Mouse (Mus musculus) NIH3T3 (cell line): ENCODE results near the gene Ntn5.

ENCODE experiments used
- DNase-seq: peaks from one replicate; pipeline ENCODE4 v3.0.0-alpha.2; 2012; ENCODE audit warnings: low read depth

Gene Ntn5

DNA sequence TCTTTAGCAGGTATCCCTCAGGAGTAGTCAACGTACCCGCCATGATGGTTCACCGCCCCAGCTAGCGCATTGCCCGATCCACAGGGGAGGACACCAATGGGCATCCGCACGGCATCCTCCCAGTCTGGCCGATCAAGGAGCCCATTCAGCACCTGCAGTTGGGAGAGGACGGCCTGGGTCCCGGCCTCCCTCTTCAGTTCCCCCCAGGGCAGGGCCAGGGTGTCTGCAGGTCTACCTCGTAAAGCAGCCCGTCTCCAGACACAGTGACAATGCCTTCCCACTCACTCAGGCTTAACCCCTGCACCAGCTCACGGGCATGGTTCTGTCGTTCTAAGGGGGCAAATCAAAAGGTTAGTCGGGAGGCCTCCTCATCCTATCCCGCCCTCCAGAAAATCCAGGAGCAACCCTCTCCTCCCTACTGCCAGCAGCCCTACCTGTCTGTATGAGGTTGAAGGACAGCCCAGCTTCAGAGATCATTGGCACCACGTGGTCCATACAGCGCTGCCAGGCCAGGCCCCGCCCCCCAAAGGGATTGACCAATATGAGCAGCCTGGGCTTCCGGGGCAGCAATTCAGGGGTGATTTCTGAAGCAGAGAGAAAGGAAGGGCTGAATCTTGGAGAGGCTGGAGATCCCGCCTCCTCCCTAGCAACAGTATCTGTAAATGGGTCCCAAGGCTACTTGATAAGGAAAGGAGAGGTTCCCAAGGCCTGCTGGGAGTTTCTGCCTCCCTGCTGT is 28.4 kb downstream of the Ntn5 start:
- no peak for DNase-seq

DNA sequence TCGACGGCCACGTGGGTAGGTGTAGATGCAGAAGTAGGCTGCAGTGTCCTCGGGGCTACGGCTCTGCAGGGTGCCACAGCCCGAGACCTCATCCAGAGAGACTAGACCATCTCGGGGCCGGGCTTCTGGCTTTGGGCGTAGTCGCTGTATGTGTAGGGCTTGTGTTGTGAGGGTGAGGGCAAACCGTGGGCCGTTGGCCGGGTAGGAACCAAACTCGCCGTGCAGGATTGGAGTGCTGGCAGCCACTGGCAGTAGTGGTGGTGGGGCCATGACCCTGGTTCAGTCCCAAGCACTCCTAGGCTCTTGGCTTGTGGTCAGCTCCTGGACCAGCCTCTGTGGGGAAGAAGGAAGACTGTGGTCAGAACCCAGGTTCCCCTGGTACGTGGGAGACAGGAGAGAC is 29.6 kb downstream of the Ntn5 start:
- DNase-seq: no peak

DNA sequence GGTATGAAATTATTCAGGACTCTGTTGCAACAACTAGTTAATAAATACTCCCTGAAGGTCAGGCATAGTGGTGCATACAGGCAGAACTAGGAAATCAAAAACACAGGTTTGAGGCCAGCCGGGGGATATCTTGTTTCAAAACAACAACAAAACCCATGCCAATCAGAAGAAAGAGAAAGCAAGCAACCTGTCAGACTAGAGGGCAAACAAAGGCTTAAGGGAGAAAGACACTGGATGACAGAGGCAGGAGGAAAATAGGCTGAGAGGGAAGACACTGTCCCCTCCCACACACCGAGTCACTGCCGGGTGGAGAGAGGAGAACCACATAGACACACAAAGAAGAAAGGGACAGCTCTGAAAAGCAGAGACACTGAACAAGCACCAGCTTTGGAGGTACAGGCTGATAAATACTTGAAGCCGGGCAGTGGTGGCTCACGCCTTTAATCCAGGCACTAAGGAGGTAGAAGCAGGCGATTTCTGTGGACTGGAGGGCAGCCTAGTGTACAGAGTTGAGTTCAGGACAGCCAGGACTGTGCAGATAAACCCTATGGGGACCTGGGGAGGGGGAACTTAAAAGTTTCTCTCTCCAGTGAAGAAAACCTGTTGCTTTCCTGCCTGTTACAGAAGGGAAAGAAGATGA is 30.2 kb downstream of the Ntn5 start:
- no peak for DNase-seq

DNA sequence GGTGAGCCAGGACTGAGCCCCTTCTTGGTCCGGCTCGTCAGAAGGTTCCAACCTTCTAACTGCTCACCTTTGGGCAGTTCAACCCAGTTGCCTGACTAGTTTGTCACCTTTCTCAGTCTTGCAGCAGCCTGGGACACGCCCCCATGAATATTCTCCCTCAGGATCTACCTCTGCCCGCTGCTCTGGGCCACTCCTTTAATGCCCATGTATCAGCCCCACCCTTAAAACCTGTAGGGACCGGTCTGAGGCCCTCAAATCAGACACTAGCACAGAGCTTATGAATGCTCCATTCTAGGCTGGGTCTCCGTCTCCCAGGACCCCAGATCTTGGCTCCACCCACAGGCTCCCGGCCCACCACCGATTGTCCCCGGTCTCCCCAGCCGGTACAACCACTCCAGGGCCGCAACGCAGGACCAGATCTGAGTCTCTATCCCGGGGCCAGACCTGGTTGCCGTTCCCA is 30.8 kb downstream of the Ntn5 start:
- DNase-seq: peak; percentile 42

DNA sequence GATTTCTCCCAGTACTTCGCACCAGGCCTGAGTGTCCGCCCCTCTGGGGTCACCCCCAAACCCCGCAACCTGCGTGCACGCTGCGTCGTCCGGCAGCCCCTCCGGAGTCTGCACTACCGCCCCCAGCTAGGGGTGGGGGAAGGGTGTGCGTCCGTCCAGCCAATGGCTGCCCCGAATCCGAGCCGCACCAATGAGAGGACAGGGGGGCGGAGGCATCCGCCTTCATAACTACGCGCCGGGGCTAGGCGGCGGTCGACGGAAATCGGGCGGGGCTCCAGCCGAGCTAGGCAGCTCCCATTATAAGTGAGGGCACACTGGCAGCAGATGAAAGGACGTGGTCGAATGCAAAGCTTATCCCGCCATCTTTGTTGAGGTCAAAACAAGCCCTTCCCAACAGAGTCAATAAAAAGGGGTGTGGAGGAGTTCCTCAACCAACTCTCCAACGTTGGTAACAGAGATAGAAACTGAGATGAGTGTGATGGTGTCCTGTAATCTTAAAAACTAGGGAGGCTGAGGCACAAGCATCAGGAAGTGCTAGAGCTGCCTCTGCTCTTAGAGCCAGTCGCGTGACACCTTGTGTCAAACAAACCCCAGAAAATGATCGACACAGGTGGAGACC is 31.4 kb downstream of the Ntn5 start, which contains the start of gene Rpl18:
Gene Rpl18, plus strand, starts transcription at position 368 of the 619 bp plus-strand sequence.
- peak; percentile 99 for DNase-seq

DNA sequence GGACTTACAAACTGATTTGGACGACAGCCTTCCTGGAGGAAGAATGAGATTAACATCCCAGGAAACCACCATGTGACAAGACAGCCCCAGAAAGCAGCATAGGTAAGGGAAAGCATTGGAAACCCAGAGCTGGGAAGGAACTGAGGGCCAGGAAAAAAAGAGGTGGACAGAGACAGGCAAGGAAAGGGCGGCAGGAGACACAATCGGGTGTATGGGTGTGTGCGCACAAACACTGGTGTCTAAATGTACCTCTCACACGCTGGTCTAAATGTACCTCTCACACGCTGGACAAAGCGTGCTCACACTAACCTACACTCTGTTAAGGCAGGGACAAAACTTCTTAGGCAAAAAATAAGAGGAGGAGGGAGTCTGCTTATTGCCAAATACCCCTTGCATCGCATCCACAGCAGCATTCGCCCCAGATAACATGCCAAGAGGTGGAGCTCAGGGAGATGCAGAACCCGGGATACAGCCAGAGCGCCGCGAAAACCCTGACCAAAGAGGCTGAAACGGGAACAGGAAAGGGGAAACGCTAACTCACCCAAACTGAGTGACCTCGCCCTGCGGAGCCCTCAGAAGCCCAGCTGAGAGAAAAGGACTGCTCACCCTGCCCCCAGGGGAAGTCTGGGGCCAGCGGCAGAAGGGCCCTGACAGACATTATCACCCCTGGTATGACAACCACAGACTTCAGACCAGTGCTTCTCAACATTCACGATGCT is 32.1 kb downstream of the Ntn5 start:
- DNase-seq: no peak

DNA sequence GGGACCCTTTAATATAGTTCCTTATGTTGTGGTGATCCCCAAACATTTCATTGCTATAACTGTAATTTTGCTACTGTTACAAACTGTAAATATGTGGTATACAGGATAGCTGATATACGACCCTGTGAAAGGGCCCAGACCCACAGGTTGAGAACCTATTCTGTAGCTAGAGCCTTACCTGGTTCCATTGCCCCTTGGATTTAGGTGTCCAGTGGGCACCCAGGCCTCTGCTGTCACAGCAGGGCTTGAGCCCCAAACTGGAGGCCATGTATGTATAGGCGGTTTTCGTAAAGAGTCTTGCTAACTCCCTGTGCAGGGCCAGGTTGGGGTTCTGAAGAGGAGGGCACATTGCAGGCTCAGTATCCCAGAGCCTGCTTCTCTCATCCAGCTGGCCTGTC is 32.6 kb downstream of the Ntn5 start:
- DNase-seq: no peak

DNA sequence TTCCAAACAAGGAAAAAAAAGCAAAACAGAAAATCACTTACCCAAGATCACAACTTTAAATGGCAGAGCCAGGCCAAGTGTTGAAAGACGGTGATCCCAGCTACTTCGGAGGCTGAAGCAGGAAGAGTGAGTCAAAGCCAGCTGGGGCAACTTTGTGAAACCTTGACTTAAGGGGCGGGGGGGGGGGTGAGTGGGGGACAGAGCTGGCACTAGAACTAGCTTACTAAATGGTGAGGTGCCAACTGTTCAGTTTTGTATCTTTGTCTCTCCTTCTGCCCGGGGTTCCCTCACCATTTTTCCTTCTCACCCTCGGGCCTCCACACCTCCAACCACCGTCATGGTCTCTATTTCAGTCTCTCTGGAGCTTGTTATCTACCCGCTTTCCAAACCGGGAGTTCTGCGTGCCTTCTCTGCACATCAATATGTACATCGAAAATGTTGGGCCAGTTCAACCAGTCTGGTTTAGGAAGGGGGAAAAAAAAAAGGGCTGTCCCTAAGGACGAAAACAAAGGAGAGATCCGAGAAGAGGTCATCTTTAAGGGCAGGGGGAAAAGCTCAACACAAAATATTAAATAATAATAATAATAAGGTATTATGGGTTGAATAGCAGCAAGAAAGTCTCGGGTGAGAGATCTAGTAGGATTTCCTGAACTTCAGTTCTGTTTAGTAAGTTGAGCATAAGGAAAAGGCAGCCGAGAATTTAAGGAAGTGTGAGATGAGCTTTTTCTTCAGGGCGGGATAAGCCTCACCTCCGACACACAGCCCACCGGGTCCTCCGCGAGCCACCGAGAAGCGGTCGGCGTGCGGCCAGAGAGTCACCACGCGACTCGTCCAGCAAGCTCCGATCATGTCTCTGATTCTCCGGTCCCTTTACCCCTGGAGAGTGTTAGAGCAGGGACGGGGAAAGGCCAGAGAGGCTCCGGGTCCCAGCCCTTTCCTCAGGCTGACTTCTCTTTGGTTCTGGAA is 33.4 kb downstream of the Ntn5 start:
- DNase-seq: no peak

DNA sequence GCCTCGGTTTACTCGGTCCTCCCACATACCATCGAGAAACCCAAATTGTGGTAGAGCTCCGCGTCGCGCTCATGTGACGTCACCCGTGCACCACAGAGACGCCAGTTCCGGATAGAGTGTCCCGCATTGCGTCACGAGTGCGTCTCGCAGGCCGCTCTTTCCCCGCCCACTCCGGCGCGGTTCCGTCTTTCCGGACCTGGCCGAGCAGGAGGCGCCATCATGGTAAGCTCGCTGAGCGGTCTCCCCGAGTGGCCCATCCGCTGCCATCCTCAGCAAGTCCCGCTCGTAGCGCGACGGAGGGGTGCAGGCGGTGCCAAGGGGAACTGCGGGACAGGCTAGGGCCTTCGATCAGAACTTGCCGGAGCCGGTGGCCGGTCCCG is 34.1 kb downstream of the Ntn5 start, which contains the start of gene Sphk2:
Gene Sphk2, minus strand, starts transcription at position 85 of the 380 bp plus-strand sequence.
- DNase-seq: peak; percentile 99

DNA sequence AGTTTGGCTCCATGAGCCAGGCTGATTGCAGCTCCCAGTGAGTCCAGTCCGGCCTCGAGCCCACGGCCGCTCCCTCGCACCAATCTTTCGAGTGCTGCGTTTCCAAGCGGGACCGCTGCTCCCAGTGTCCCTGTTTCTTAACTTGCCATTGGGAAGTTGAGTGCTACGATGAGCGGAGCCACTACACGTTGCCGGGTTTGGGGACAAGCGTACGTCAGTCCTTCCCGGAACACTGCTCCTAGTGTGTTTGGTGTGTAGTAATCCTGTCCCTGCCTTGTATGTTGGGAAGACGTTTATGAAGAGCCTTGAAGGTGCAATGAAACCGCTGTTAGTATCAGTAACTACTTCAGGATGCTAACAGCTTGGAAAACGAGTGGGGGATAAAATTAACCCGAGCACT is 34.5 kb downstream of the Ntn5 start:
- no peak for DNase-seq

DNA sequence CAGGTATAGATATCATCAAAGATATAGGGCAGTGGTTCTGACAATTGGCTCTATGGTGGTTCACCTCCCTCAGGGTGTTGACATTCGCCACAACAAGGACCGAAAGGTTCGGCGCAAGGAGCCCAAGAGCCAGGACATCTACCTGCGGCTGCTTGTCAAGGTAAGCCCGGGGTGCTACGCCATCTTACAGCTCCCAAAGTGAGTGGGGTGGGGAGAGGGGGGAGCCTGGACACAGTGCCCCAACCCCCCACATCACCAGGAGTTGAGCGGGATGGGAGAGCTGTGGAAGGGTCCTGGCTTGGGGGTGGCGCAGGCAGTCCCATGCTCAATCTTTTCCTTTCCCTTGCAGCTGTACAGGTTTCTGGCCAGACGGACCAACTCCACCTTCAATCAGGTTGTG is 35.4 kb downstream of the Ntn5 start:
- no peak for DNase-seq

DNA sequence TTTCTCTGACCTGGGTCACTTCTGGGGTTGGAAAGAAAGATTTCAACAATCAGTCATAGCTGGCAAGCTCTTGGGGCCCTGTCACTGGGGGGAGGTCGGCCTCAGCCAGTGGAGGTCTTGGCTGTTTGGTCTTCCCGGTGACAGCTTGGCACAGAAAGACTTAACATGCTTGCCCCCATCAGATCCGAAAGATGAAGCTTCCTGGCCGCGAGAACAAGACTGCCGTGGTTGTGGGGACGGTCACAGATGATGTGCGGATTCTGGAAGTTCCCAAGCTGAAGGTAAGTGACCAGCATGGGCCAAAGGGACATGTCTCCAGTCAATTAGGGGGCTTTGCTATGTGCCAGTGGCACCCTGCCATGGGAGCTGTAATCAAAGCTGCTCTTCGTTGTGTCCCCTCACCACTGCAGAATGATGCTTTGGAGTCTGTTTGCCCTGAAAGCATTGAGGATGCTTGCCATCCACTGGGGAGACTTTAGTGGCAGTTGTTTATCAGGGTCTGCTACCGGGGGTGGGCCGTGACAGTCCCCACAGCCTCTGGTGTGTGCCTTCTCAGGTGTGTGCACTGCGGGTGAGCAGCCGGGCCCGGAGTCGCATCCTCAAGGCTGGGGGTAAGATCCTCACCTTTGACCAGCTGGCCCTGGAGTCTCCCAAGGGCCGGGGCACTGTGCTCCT is 36.1 kb downstream of the Ntn5 start:
- no peak for DNase-seq

DNA sequence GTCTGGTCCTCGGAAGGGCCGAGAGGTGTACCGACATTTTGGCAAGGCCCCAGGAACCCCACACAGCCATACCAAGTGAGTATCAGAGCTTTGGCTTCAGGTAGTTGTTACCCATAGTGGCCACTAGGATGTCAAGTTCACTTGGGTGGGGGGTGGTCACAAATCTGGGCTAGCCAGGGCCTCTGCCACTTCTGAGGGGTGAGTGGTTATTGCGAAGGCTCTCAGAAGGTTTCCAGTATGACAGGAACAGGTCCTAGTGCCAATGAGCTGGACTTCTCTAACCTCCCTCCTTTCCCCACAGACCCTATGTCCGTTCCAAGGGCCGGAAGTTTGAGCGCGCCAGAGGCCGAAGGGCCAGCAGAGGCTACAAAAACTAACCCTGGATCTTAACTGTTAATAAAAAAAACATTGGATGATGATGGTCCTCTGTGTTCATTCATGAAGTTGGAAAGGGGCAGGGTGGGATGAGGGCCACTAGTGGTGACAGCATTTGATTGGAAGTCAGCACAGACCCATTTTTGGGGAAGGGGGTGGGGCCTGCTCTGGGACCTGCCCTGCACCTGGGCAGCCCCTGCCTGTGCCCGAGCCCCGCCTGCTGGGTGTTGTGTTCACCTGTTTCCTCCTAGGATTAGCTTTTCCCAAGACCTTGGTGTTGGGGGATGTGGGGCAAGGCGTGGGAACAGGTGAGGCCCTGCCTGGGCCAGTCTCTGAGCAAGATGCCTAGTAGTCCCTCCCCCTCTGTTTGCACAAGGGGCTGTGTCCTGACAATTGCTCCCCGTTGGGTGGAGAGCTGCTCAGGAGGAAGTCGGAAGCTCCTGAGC is 36.8 kb downstream of the Ntn5 start, which contains the start of gene Fam83e:
Gene Fam83e, plus strand, starts transcription at position 800 of the 821 bp plus-strand sequence.
- DNase-seq: no peak

DNA sequence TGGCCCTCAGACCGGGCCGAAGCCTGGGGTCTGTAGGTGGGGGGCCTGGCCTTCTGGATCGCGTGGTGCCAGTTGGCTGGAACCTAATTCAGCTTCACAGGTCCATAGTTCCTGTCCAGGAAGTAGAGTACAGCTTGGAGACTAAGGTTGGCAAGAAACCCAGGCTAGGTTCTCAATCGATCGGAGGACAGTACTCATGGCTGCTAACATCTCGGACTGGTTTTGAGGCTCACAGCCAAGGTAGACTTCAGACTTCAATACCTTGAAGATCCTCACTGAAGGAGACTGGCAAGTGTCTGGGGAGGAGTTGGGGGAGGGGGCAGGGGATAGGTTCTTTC is 37.4 kb downstream of the Ntn5 start:
- DNase-seq: no peak

DNA sequence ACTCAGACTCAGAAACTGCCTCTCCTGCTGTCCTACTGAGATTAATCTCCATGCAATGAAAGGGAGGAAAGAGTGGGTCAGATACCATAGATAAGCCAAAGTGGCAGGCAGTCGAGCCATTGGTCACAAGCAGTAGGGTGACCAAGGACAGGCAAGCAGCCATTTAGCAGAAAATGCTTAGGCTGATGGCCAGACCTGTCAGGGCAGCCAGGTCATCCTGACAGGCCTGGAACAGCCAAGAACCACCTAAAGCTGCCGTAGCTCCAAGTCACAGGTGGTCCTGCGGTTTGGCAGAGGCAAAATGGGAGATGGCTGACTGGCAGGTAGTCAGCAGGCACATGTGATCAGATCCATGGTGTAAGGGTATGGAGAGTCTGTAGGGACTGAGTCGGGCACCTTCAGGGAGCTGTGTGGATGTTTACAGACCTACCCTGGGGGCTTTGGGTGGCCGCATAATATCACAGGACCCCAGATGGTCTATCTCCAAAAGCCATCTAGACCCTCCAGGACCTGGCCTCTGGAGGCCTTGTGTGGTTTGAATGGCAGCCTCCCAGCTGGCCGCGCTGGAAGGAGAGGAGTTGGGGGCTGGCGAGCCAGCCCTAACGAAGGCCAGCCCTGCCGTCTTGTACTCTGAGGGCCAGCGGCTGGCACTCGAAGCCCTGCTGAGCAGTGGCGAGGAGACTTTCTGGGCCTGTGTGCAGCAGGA is 38.0 kb downstream of the Ntn5 start:
- no peak for DNase-seq

DNA sequence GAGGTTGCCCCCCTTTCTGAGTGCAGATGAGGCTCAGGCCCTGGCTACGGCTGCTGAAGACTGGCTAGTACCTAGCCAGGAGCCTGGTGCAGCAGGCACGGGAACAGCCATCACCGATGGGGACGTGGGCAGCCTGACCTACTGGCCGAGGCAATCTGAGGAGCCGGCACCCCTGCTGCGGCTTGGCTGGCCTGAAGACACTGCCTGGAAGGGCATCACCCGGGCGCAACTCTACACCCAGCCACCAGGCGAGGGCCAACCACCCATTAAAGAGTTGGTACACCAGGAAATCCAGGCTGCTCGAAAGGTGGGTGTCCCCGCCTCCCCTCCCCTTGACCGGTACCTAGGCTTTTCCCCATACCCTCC is 38.5 kb downstream of the Ntn5 start:
- no peak for DNase-seq

DNA sequence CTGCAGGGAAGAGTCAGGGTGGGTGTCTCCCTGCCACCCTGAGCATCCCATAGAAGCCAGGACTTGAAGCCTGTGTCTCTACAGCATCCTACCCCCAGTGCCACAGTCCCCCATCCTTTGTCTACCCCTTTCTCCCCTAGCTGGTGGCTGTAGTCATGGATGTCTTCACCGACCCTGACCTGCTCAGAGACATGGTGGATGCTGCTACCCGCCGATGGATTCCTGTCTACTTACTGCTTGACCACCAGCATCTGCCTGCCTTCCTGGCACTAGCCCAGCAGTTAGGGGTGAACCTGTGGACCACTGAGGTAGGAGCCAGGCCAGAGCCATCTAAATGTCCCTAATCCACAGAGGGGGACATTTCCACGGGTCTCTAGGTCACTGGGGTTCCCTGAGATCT is 39.5 kb downstream of the Ntn5 start:
- no peak for DNase-seq

DNA sequence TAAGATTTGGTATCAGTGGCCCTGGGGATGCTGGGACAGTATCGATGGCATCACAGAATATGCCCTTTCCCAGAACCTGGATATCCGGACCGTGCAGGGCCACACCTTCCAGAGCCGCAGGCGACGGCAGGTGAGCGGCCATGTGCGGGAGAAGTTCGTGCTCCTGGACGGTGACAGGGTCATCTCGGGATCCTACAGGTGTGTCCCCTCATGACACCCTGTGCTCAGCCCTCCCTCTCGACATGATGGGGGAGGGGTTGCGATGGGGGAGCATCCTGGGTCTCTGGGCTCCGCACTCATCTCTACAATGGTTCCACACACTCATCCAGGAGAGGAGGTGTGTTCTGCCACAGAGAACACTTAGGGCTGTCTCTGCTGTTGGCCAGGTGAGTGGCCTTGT is 40.0 kb downstream of the Ntn5 start:
- no peak for DNase-seq

DNA sequence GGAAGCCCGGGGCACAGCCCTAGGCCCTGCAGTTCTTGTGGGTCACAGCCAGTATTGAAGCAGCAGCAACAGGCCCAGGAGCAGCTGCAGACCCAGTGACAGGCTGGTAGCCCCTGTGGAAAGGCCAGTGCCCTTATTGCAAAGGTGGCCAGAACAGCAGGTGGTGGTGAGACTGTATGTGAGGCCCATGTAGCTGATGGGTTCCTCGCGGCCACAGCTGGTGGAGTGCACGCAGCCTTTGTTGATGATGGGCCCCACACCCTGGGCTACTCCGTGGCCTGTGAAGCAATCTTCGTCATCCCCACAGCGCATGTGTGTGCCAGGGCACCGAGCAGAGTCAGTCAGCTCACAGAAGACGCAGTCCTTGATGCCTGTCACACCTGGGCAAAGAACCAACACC is 41.3 kb downstream of the Ntn5 start:
- no peak for DNase-seq
